Mouse (Mus musculus): ENCODE results near the gene Plekhg4. TPM values are rescaled to one million over a fixed set of nuclear protein-coding genes. Genes with fewer than 3 reads are reported as not detected.

The Plekhg4 gene
- polyA plus RNA-seq, 1 experiment, result not detected

- peaks cover 6% of the 10 kb centered on the region; the same call in 1 of the 2 replicates for H3K4me1 ChIP-seq (ENCODE audit: control insufficient read depth, insufficient read depth, low read length)
- H3K4me3 ChIP-seq (ENCODE audit: insufficient read depth, low read depth, low read length), result no peak overlapping the region
- H3K27ac ChIP-seq (ENCODE audit: insufficient read depth, low read depth, low read length), result no peak overlapping the region
- TF ChIP-seq POLR2A (IDR thresholded peaks at IDR 0.05; ENCODE audit: insufficient read depth, low read depth, low read length) (no peak), CTCF (IDR thresholded peaks at IDR 0.05; ENCODE audit: insufficient read depth, low read depth, low read length) (no peak)
- WGBS, result 62% methylated on average over 7 of the region's 7 CpGs
These were observed 35.3 kb downstream of the Plekhg4 start for GRCm38 (mm10) chr8:105408331-105408730.

- Histone ChIP-seq H3K4me3 (ENCODE audit: insufficient read depth, low read depth, low read length) (no peak overlapping the region), H3K27ac (ENCODE audit: insufficient read depth, low read depth, low read length) (no peak overlapping the region), H3K4me1 (ENCODE audit: control insufficient read depth, insufficient read depth, low read length) (peaks cover 10% of the 10 kb centered on the region; the same call in 1 of the 2 replicates)
- TF ChIP-seq POLR2A (IDR thresholded peaks at IDR 0.05; ENCODE audit: insufficient read depth, low read depth, low read length) (no peak), CTCF (IDR thresholded peaks at IDR 0.05; ENCODE audit: insufficient read depth, low read depth, low read length) (no peak)
- 94% methylated on average over 6 of the region's 6 CpGs for WGBS
These were observed 36.9 kb downstream of the Plekhg4 start for GRCm38 (mm10) chr8:105409947-105410346.

GRCm38 (mm10) chr8:105413391-105413790 is 40.3 kb downstream of the Plekhg4 start, which contains the start of the genes Kctd19 and Lrrc36:
TSS of gene Kctd19 (minus strand) at chr8:105413502.
TSS of gene Lrrc36 (plus strand) at chr8:105413571.
- peaks cover 4% of the 10 kb centered on the region; the same call in 1 of the 2 replicates for H3K4me1 ChIP-seq (ENCODE audit: control insufficient read depth, insufficient read depth, low read length)
- TF ChIP-seq CTCF (IDR thresholded peaks at IDR 0.05; ENCODE audit: insufficient read depth, low read depth, low read length), result no peak
- TF ChIP-seq POLR2A (IDR thresholded peaks at IDR 0.05; ENCODE audit: insufficient read depth, low read depth, low read length), result no peak
- no peak within 1 kb of the TSS for H3K27ac ChIP-seq (ENCODE audit: insufficient read depth, low read depth, low read length)
- 3% methylated on average over 34 of the region's 34 CpGs for WGBS
- H3K4me3 ChIP-seq (ENCODE audit: insufficient read depth, low read depth, low read length), result no peak within 1 kb of the TSS

DNA sequence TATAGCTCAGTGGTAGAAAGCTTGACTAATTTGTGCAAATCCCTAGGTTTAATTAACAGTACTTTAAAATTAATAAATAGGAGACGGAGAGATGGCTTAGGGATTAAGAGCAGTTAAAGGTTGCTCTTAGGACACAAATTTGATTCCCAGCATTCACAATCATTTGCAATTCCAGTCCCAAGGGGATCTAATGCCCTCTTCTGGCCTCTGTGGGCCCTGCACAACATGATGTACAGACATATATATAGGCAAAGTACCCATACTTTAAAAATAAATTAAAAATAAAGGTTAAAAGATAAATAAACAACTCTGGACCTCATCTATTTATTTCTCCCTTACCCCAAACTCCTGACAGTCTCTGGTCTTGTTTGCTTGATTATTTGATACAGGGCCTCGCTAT is 45.9 kb downstream of the Plekhg4 start:
- no peak overlapping the region for H3K27ac ChIP-seq (ENCODE audit: insufficient read depth, low read depth, low read length)
- TF ChIP-seq POLR2A (IDR thresholded peaks at IDR 0.05; ENCODE audit: insufficient read depth, low read depth, low read length), result no peak
- no peak for TF ChIP-seq CTCF (IDR thresholded peaks at IDR 0.05; ENCODE audit: insufficient read depth, low read depth, low read length)

GRCm38 (mm10) chr8:105419800-105420199 is 46.7 kb downstream of the Plekhg4 start:
- H3K4me1 ChIP-seq (ENCODE audit: control insufficient read depth, insufficient read depth, low read length), result no peaks in the 10 kb centered on the region
- TF ChIP-seq POLR2A (IDR thresholded peaks at IDR 0.05; ENCODE audit: insufficient read depth, low read depth, low read length), result no peak
- no peak for TF ChIP-seq CTCF (IDR thresholded peaks at IDR 0.05; ENCODE audit: insufficient read depth, low read depth, low read length)
- H3K27ac ChIP-seq (ENCODE audit: insufficient read depth, low read depth, low read length), result no peak overlapping the region
- H3K4me3 ChIP-seq (ENCODE audit: insufficient read depth, low read depth, low read length), result no peak overlapping the region
- WGBS, result 96% methylated on average over 4 of the region's 4 CpGs

More for the DNA sequence above, 45.9 kb downstream of the Plekhg4 start:
- Histone ChIP-seq H3K4me3 (ENCODE audit: insufficient read depth, low read depth, low read length) (no peak overlapping the region), H3K4me1 (ENCODE audit: control insufficient read depth, insufficient read depth, low read length) (no peaks in the 10 kb centered on the region)
- 92% methylated on average over 2 of the region's 2 CpGs for WGBS

- no peak overlapping the region for H3K27ac ChIP-seq (ENCODE audit: insufficient read depth, low read depth, low read length)
- H3K4me1 ChIP-seq (ENCODE audit: control insufficient read depth, insufficient read depth, low read length), result no peaks in the 10 kb centered on the region
- no peak for TF ChIP-seq CTCF (IDR thresholded peaks at IDR 0.05; ENCODE audit: insufficient read depth, low read depth, low read length)
- TF ChIP-seq POLR2A (IDR thresholded peaks at IDR 0.05; ENCODE audit: insufficient read depth, low read depth, low read length), result no peak
- WGBS, result 94% methylated on average over 1 of the region's 1 CpGs
- H3K4me3 ChIP-seq (ENCODE audit: insufficient read depth, low read depth, low read length), result no peak overlapping the region
These were observed 48.9 kb downstream of the Plekhg4 start for GRCm38 (mm10) chr8:105422006-105422405.

DNA sequence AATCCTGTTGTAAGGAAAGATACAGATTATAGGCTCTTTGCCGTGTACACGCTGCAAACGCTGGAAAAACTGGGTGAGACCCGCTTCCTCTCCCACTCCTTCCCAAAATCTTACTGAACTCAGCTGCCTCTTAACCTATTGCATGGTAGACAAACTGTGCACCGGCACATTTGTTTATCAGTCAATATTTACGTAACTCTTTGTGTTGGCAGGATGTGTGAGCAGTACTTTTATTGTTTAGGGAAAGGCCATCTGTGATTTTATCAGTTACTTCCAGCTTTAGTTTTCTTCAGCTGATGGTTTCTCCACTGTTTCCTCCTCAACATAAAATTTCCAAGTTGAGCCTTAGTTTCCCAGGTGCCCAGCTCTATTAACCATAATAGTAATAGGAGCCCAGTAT is 53.8 kb downstream of the Plekhg4 start:
- 82% methylated on average over 6 of the region's 6 CpGs for WGBS
- TF ChIP-seq CTCF (IDR thresholded peaks at IDR 0.05; ENCODE audit: insufficient read depth, low read depth, low read length) (no peak), POLR2A (IDR thresholded peaks at IDR 0.05; ENCODE audit: insufficient read depth, low read depth, low read length) (no peak)
- no peak overlapping the region for H3K27ac ChIP-seq (ENCODE audit: insufficient read depth, low read depth, low read length)
- H3K4me3 ChIP-seq (ENCODE audit: insufficient read depth, low read depth, low read length), result no peak overlapping the region
- H3K4me1 ChIP-seq (ENCODE audit: control insufficient read depth, insufficient read depth, low read length), result no peaks in the 10 kb centered on the region

GRCm38 (mm10) chr8:105431743-105432515 is 58.9 kb downstream of the Plekhg4 start:
- Histone ChIP-seq H3K4me3 (ENCODE audit: insufficient read depth, low read depth, low read length) (no peak overlapping the region), H3K4me1 (ENCODE audit: control insufficient read depth, insufficient read depth, low read length) (0 out of 2 replicates have a peak, but pooled peaks cover 3% of the 10 kb centered on the region), H3K27ac (ENCODE audit: insufficient read depth, low read depth, low read length) (no peak overlapping the region)
- no peak for TF ChIP-seq POLR2A (IDR thresholded peaks at IDR 0.05; ENCODE audit: insufficient read depth, low read depth, low read length)
- no peak for TF ChIP-seq CTCF (IDR thresholded peaks at IDR 0.05; ENCODE audit: insufficient read depth, low read depth, low read length)
- 44% methylated on average over 7 of the region's 7 CpGs for WGBS

Other genes with a start within 250 kb of the Plekhg4 start
- not detected in 2 replicates for gene Ces4a, start 241.5 kb upstream of the Plekhg4 start, polyA plus RNA-seq (2012; ENCODE audit: insufficient read depth, insufficient read length, low replicate concordance, missing spikeins)
- not detected in 2 replicates for gene Cbfb, start 202.6 kb upstream of the Plekhg4 start, polyA plus RNA-seq (2012; ENCODE audit: insufficient read depth, insufficient read length, low replicate concordance, missing spikeins)
- gene D230025D16Rik, start 148.1 kb upstream of the Plekhg4 start, polyA plus RNA-seq (2012; ENCODE audit: insufficient read depth, insufficient read length, low replicate concordance, missing spikeins), result not detected in 2 replicates
- not detected in 2 replicates for gene B3gnt9, start 118.1 kb upstream of the Plekhg4 start, polyA plus RNA-seq (2012; ENCODE audit: insufficient read depth, insufficient read length, low replicate concordance, missing spikeins)
- gene Tradd, start 108.7 kb upstream of the Plekhg4 start, polyA plus RNA-seq (2012; ENCODE audit: insufficient read depth, insufficient read length, low replicate concordance, missing spikeins), result not detected in 2 replicates
- gene Fbxl8, start 108.6 kb upstream of the Plekhg4 start, polyA plus RNA-seq (2012; ENCODE audit: insufficient read depth, insufficient read length, low replicate concordance, missing spikeins), result not detected in 2 replicates
- not detected in 2 replicates for gene Hsf4, start 103.5 kb upstream of the Plekhg4 start, polyA plus RNA-seq (2012; ENCODE audit: insufficient read depth, insufficient read length, low replicate concordance, missing spikeins)
- gene Nol3, start 97.1 kb upstream of the Plekhg4 start, polyA plus RNA-seq (2012; ENCODE audit: insufficient read depth, insufficient read length, low replicate concordance, missing spikeins), result not detected in 2 replicates
- not detected in 2 replicates for gene 4931428F04Rik, start 83.4 kb upstream of the Plekhg4 start, polyA plus RNA-seq (2012; ENCODE audit: insufficient read depth, insufficient read length, low replicate concordance, missing spikeins)
- not detected in 2 replicates for gene Exoc3l, start 77.2 kb upstream of the Plekhg4 start, polyA plus RNA-seq (2012; ENCODE audit: insufficient read depth, insufficient read length, low replicate concordance, missing spikeins)
- gene E2f4, start 75.6 kb upstream of the Plekhg4 start, polyA plus RNA-seq (2012; ENCODE audit: insufficient read depth, insufficient read length, low replicate concordance, missing spikeins), result not detected in 2 replicates
- gene Elmo3, start 67.7 kb upstream of the Plekhg4 start, polyA plus RNA-seq (2012; ENCODE audit: insufficient read depth, insufficient read length, low replicate concordance, missing spikeins), result not detected in 2 replicates
- gene Lrrc29, start 47.0 kb upstream of the Plekhg4 start, polyA plus RNA-seq (2012; ENCODE audit: insufficient read depth, insufficient read length, low replicate concordance, missing spikeins), result not detected in 2 replicates
- gene Tmem208, start 46.9 kb upstream of the Plekhg4 start, polyA plus RNA-seq (2012; ENCODE audit: insufficient read depth, insufficient read length, low replicate concordance, missing spikeins), result not detected in 2 replicates
- gene Fhod1, start 25.3 kb upstream of the Plekhg4 start, polyA plus RNA-seq (2012; ENCODE audit: insufficient read depth, insufficient read length, low replicate concordance, missing spikeins), result not detected in 2 replicates
- not detected in 2 replicates for gene Slc9a5, start 24.4 kb upstream of the Plekhg4 start, polyA plus RNA-seq (2012; ENCODE audit: insufficient read depth, insufficient read length, low replicate concordance, missing spikeins)
- gene Kctd19, start 40.2 kb downstream of the Plekhg4 start, polyA plus RNA-seq (2012; ENCODE audit: insufficient read depth, insufficient read length, low replicate concordance, missing spikeins), result not detected in 2 replicates
- gene Lrrc36, start 40.3 kb downstream of the Plekhg4 start, polyA plus RNA-seq (2012; ENCODE audit: insufficient read depth, insufficient read length, low replicate concordance, missing spikeins), result not detected in 2 replicates
- not detected in 2 replicates for gene Tppp3, start 98.3 kb downstream of the Plekhg4 start, polyA plus RNA-seq (2012; ENCODE audit: insufficient read depth, insufficient read length, low replicate concordance, missing spikeins)
- gene Zdhhc1, start 123.6 kb downstream of the Plekhg4 start, polyA plus RNA-seq (2012; ENCODE audit: insufficient read depth, insufficient read length, low replicate concordance, missing spikeins), result not detected in 2 replicates
- not detected in 2 replicates for gene Hsd11b2, start 145.5 kb downstream of the Plekhg4 start, polyA plus RNA-seq (2012; ENCODE audit: insufficient read depth, insufficient read length, low replicate concordance, missing spikeins)
- not detected in 2 replicates for gene Atp6v0d1, start 192.8 kb downstream of the Plekhg4 start, polyA plus RNA-seq (2012; ENCODE audit: insufficient read depth, insufficient read length, low replicate concordance, missing spikeins)
- not detected in 2 replicates for gene Ripor1, start 232.0 kb downstream of the Plekhg4 start, polyA plus RNA-seq (2012; ENCODE audit: insufficient read depth, insufficient read length, low replicate concordance, missing spikeins)

Data from olfactory bulb, adult 2 months (tissue).